In genomic region chr2:117862301-117862700, GRCm38 (mm10) we compare ENCODE assay signal across 29 mouse cellular contexts.
DNase-seq lines count a peak whose midpoint lies in the region; TF ChIP-seq lines count a peak whose summit lies in the region.
"Had no signal": no experiment of that assay in that cellular context is flagged by ENCODE, and none has a peak within 500 bp of the region (broad histone marks: within the 10 kb centered on the region; RNA-seq: fewer than 3 reads in every experiment).

No protein-coding gene starts in this region.

- H3K27ac ChIP-seq in heart, adult 2 months: peak overlapping the region; percentile 33
- H3K27ac ChIP-seq: embryonic facial prominence, embryonic 15.5 days; forebrain, embryonic 15.5 days; heart, embryonic 15.5 days; hindbrain, embryonic 14.5 days; liver, embryonic 14.5 days; midbrain, embryonic 13.5 days; neural tube, embryonic 15.5 days had no signal

- 48% methylated on average over 3 of the region's 3 CpGs for WGBS in heart, adult 2 months

- intact Hi-C loops in heart, adult 2 months (cut with DNase I): no loop called here

- no peak overlapping the region for H3K4me3 ChIP-seq in heart, adult 2 months
- H3K4me3 ChIP-seq: embryonic facial prominence, embryonic 10.5 days; embryonic facial prominence, embryonic 15.5 days; forebrain, embryonic 15.5 days; gastrocnemius, adult 2 months; heart, embryonic 15.5 days; midbrain, embryonic 13.5 days; neural tube, embryonic 15.5 days had no signal

- no peak overlapping the region for H3K9ac ChIP-seq in heart, adult 2 months (ENCODE audit: low read depth, low read length)
- H3K9ac ChIP-seq: embryonic facial prominence, embryonic 15.5 days; forebrain, embryonic 15.5 days; heart, embryonic 15.5 days; hindbrain, embryonic 14.5 days; liver, embryonic 14.5 days; midbrain, embryonic 13.5 days; neural tube, embryonic 15.5 days had no signal

- TF ChIP-seq POLR2A in heart, adult 2 months (IDR thresholded peaks at IDR 0.05; ENCODE audit: insufficient read depth, low read depth, low read length): no peak

- no peaks in the 10 kb centered on the region for H3K79me2 ChIP-seq in heart, adult 2 months (replicated peaks; ENCODE audit: control insufficient read depth, insufficient read depth, low read length)

- no peak for TF ChIP-seq EP300 in heart, adult 2 months (IDR thresholded peaks at IDR 0.05; ENCODE audit: insufficient read depth, low read depth, low read length)

- H3K4me1 ChIP-seq in heart, adult 2 months (ENCODE audit: control insufficient read depth, insufficient read depth, low read length): peaks cover 6% of the 10 kb centered on the region; the same call in 1 of the 2 replicates
- H3K4me1 ChIP-seq: forebrain, embryonic 15.5 days had no signal

- DNase-seq in embryo, embryonic 10 days (ENCODE audit: low spot score): peak; percentile 57
- DNase-seq in embryo, embryonic 9.5 days (ENCODE audit: extremely low spot score): no peak
- DNase-seq in heart, adult 2 months: no peak
- DNase-seq in heart, adult 8-10 months (ENCODE audit: low spot score): no peak
- peak; percentile 79 for DNase-seq in Muller cell, postnatal 12 days (ENCODE audit: inconsistent ontology term)
- peak; percentile 90 for DNase-seq in retina, postnatal 1 day
- DNase-seq in lung, postnatal 36 days: no peak
- DNase-seq: adrenal gland, adult 8-10 months; cerebellum, adult 11 months; cerebellum, adult 9-10 months; cerebellum, postnatal 36 days; gastrocnemius, adult 2 months; gastrocnemius, postnatal 36 days; kidney, adult 11 months; kidney, postnatal 14 days; layer of hippocampus, adult 9-11 months; liver; lung, adult 2 months; lung, postnatal 14 days; right cerebral cortex, postnatal 4 days had no signal

- no peaks in the 10 kb centered on the region for H3K36me3 ChIP-seq in heart, adult 2 months (ENCODE audit: control insufficient read depth, insufficient read depth, low read length)
- H3K36me3 ChIP-seq: embryonic facial prominence, embryonic 10.5 days; embryonic facial prominence, embryonic 15.5 days; forebrain, embryonic 15.5 days; heart, embryonic 15.5 days; midbrain, embryonic 13.5 days; neural tube, embryonic 15.5 days had no signal

- H3K27me3 ChIP-seq in heart, adult 2 months (ENCODE audit: control insufficient read depth, insufficient read depth, low read length): no peaks in the 10 kb centered on the region
- H3K27me3 ChIP-seq: CH12.LX; embryonic facial prominence, embryonic 15.5 days; forebrain, embryonic 15.5 days; heart, embryonic 15.5 days; midbrain, embryonic 13.5 days; neural tube, embryonic 15.5 days had no signal

- TF ChIP-seq CTCF in heart, adult 2 months (IDR thresholded peaks at IDR 0.05): no peak

Comparison
In these comparisons a context has a peak if more than half of its experiments do, and no peak if none do; other contexts are left out.
1. DNase-seq: peak in embryo, embryonic 10 days (single experiment), Muller cell, postnatal 12 days (single experiment) and retina, postnatal 1 day (single experiment); none in embryo, embryonic 9.5 days (single experiment), heart, adult 2 months (0 of 2), heart, adult 8-10 months (single experiment) and lung, postnatal 36 days (single experiment).